In genomic region chr6:31563235-31564181, GRCm38 (mm10) we compare ENCODE assay signal across 8 mouse cellular contexts. TPM values are rescaled to one million over a fixed set of nuclear protein-coding genes. Genes with fewer than 3 reads are reported as not detected.
DNase-seq lines count a peak whose midpoint lies in the region; ATAC-seq and TF ChIP-seq lines count a peak whose summit lies in the region.

Podxl (minus strand) TSS chr6:31563981.

- peak; percentile 82 for ATAC-seq in forebrain, embryonic 13.5 days
- peak; percentile 86 for ATAC-seq in lung, embryonic 14.5 days (ENCODE audit: insufficient read depth)

- DNase-seq in CD4-positive, CD25-positive, alpha-beta regulatory T cell, adult 2 months (ENCODE audit: low read depth, low spot score) = peak; percentile 73
- peak; percentile 52 for DNase-seq in brain, adult 2 months (ENCODE audit: low read depth, low spot score)
- DNase-seq in heart, postnatal 25 days (ENCODE audit: low spot score) = peak; percentile 82
- peak; percentile 28 to 60 for DNase-seq in layer of hippocampus, adult 18-20 months (ENCODE audit: low spot score in 2 of 2)
- DNase-seq in lung, embryonic 14.5 days = peak; percentile 85
- DNase-seq in ovary, adult 18-20 months (ENCODE audit: low spot score) = peak; percentile 72
- peak; percentile 32 to 36 for DNase-seq in thymus, adult 18-20 months

- peak within 1 kb of the TSS; percentile 66 for H3K27ac ChIP-seq in forebrain, embryonic 13.5 days
- peak within 1 kb of the TSS; percentile 58 for H3K27ac ChIP-seq in lung, embryonic 14.5 days (ENCODE audit: low read depth)

- no peaks in the 10 kb centered on the region for H3K36me3 ChIP-seq in forebrain, embryonic 13.5 days (ENCODE audit: poor library complexity, severe bottlenecking)
- H3K36me3 ChIP-seq in lung, embryonic 14.5 days (ENCODE audit: insufficient read depth) = 0 out of 2 replicates have a peak, but pooled peaks cover 3% of the 10 kb centered on the region

- WGBS in forebrain, embryonic 13.5 days = 0% methylated on average over 72 of the region's 91 CpGs
- WGBS in lung, embryonic 14.5 days = under 1% methylated on average over 76 of the region's 91 CpGs

- H3K4me2 ChIP-seq in forebrain, embryonic 13.5 days = peak within 1 kb of the TSS; percentile 96
- peak within 1 kb of the TSS; percentile 84 for H3K4me2 ChIP-seq in lung, embryonic 14.5 days

- peak within 1 kb of the TSS; percentile 85 for H3K4me3 ChIP-seq in forebrain, embryonic 13.5 days
- peak within 1 kb of the TSS; percentile 64 for H3K4me3 ChIP-seq in lung, embryonic 14.5 days (ENCODE audit: low read depth, low read length)

- no peak for TF ChIP-seq CTCF in lung, embryonic 14.5 days (IDR thresholded peaks at IDR 0.05; ENCODE audit: low read depth)

- peak within 1 kb of the TSS; percentile 93 for H3K9ac ChIP-seq in forebrain, embryonic 13.5 days
- peak within 1 kb of the TSS; percentile 68 for H3K9ac ChIP-seq in lung, embryonic 14.5 days

- intact Hi-C loops in heart, postnatal 25 days (cut with DNase I) = loop anchor here (2.0 to 5.0 kb wide), 3 partner anchors 35 to 75 kb away; no protein-coding TSS in a partner anchor

- H3K27me3 ChIP-seq in forebrain, embryonic 13.5 days = no peaks in the 10 kb centered on the region
- peaks cover 39% of the 10 kb centered on the region for H3K27me3 ChIP-seq in lung, embryonic 14.5 days (ENCODE audit: insufficient read depth, low read length)

- H3K9me3 ChIP-seq in forebrain, embryonic 13.5 days (replicated peaks) = no peaks in the 10 kb centered on the region
- H3K9me3 ChIP-seq in lung, embryonic 14.5 days (ENCODE audit: low read depth, low read length) = no peaks in the 10 kb centered on the region

- H3K4me1 ChIP-seq in forebrain, embryonic 13.5 days = peaks cover 59% of the 10 kb centered on the region
- 0 out of 2 replicates have a peak, but pooled peaks cover 3% of the 10 kb centered on the region for H3K4me1 ChIP-seq in lung, embryonic 14.5 days (ENCODE audit: insufficient read depth)

RNA-seq across cellular contexts. Expression of gene Podxl, which starts in this region (rescaled TPM):
- polyA plus RNA-seq in forebrain, embryonic 13.5 days (2015; fragmentation: Nextera tagmentation; extraction: Ambion mirVana) = 13.2 and 15.9 TPM in 2 replicates
- total RNA-seq in heart, postnatal 25 days (2021) = 10 to 100 TPM; 77.2 to 94.5 TPM
- total RNA-seq in layer of hippocampus, adult 18-20 months (2021) = 10 to 100 TPM; 13.1 to 16.6 TPM
- polyA plus RNA-seq in lung, embryonic 14.5 days (2014; fragmentation: Nextera tagmentation; extraction: Ambion mirVana) = 28.9 and 29.7 TPM in 2 replicates

Comparison
In these comparisons a context has a peak if more than half of its experiments do, and no peak if none do; other contexts are left out.
1. Peak in every context shown above with its lines: DNase-seq, ATAC-seq, H3K4me3 ChIP-seq and H3K27ac ChIP-seq.
2. RNA of gene Podxl (total RNA-seq): 77.2 to 94.5 TPM in heart, postnatal 25 days; 13.1 to 16.6 TPM in layer of hippocampus, adult 18-20 months; every median in the first group is over 4 times any median in the second.
3. DNase-seq: peak in every context shown above with its lines; median percentile 85 in lung, embryonic 14.5 days; 82 in heart, postnatal 25 days; 73 in CD4-positive, CD25-positive, alpha-beta regulatory T cell, adult 2 months; 72 in ovary, adult 18-20 months; 52 in brain, adult 2 months; 44 in layer of hippocampus, adult 18-20 months; 34 in thymus, adult 18-20 months.